13 mouse cellular contexts compared by ENCODE assay signal in the genomic region with DNA sequence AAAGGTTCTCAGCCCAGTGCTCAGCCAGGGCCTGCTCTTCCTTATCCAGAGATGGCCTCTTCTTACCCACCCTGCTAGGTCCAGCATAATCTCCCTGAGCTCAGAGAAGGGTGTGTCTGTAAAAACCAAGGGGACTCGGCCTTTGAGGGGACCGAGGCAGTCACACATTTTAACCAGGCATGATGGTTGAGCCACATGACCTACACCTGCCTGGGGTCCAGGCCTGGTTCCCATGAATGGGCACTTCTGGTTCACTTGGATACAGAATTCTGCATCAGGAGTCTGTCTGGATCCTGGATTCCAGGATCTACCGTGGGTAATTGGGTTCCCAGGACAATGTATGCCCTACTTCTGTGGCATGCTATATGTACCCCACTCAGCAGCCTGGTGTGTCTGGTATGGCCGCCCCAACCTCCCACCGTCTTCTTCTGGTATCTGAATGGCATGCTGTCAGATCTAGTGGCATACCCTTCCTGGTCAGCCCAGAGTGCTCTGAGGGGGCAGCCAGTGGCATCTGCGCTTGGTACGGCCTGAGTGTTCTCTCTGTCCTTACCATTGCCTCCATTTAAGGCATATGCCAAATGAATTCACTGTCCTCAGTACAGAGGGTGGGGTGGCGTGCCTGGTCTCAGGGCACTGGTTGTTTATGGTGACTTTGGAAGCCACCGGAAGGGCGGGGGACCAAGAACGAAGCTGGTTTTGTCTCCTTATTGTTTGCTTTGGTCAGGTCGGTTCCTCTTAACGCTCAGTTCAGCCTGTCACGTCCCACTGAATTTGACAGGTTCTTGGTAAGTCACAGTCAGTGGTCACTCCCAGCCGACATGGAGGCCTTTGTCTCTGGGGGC. TPM values are rescaled to one million over a fixed set of nuclear protein-coding genes. Genes with fewer than 3 reads are reported as not detected.
DNase-seq lines count a peak whose midpoint lies in the region; ATAC-seq and TF ChIP-seq lines count a peak whose summit lies in the region.
"Had no signal": no experiment of that assay in that cellular context is flagged by ENCODE, and none has a peak within 500 bp of the region (broad histone marks: within the 10 kb centered on the region; RNA-seq: fewer than 3 reads in every experiment).

No protein-coding gene starts in this region.

- ATAC-seq in liver, embryonic 15.5 days (ENCODE audit: insufficient read depth), result no peak
- no peak for ATAC-seq in liver, embryonic 12.5 days
- ATAC-seq in lung, postnatal 0 days, result peak; percentile 11
- no peak for ATAC-seq in stomach, postnatal 0 days (ENCODE audit: low FRiP score, low TSS enrichment)
- ATAC-seq in hindbrain, embryonic 12.5 days (ENCODE audit: low FRiP score), result no peak

- no peaks in the 10 kb centered on the region for H3K27me3 ChIP-seq in liver, embryonic 15.5 days
- H3K27me3 ChIP-seq in liver, embryonic 12.5 days (replicated peaks), result peaks cover 16% of the 10 kb centered on the region
- H3K27me3 ChIP-seq in lung, postnatal 0 days (replicated peaks; ENCODE audit: insufficient read depth, low read length), result no peaks in the 10 kb centered on the region
- H3K27me3 ChIP-seq in stomach, postnatal 0 days (ENCODE audit: control insufficient read depth, insufficient read depth, low read length), result no peaks in the 10 kb centered on the region
- H3K27me3 ChIP-seq in hindbrain, embryonic 12.5 days, result no peaks in the 10 kb centered on the region; the same call in 1 of the 2 replicates
- H3K27me3 ChIP-seq: hindbrain, embryonic 15.5 days had no signal

- H3K4me1 ChIP-seq in liver, embryonic 15.5 days (replicated peaks), result peaks cover 19% of the 10 kb centered on the region
- H3K4me1 ChIP-seq in liver, embryonic 12.5 days, result peaks cover 24% of the 10 kb centered on the region
- peaks cover 39% of the 10 kb centered on the region for H3K4me1 ChIP-seq in lung, postnatal 0 days (ENCODE audit: insufficient read depth, low read depth, low read length)
- peaks cover 16% of the 10 kb centered on the region for H3K4me1 ChIP-seq in stomach, postnatal 0 days (replicated peaks; ENCODE audit: control insufficient read depth, insufficient read depth)
- H3K4me1 ChIP-seq in hindbrain, embryonic 12.5 days, result peaks cover 12% of the 10 kb centered on the region

- H3K27ac ChIP-seq in liver, embryonic 15.5 days (replicated peaks), result 0 out of 2 replicates have a peak overlapping the region, but pooled peaks have one; percentile 4
- no peak overlapping the region for H3K27ac ChIP-seq in liver, embryonic 12.5 days
- peak overlapping the region; percentile 94 for H3K27ac ChIP-seq in lung, postnatal 0 days (ENCODE audit: low read length)
- H3K27ac ChIP-seq in stomach, postnatal 0 days (replicated peaks), result peak overlapping the region; percentile 87
- H3K27ac ChIP-seq in hindbrain, embryonic 12.5 days, result no peak overlapping the region
- H3K27ac ChIP-seq: hindbrain, embryonic 15.5 days; limb, embryonic 12.5 days had no signal

- no peaks in the 10 kb centered on the region for H3K36me3 ChIP-seq in liver, embryonic 15.5 days (replicated peaks)
- no peaks in the 10 kb centered on the region for H3K36me3 ChIP-seq in liver, embryonic 12.5 days
- no peaks in the 10 kb centered on the region for H3K36me3 ChIP-seq in lung, postnatal 0 days (ENCODE audit: insufficient read depth, low read length)
- H3K36me3 ChIP-seq in stomach, postnatal 0 days (ENCODE audit: control insufficient read depth, insufficient read depth, low read length), result no peaks in the 10 kb centered on the region
- no peaks in the 10 kb centered on the region for H3K36me3 ChIP-seq in hindbrain, embryonic 12.5 days
- H3K36me3 ChIP-seq: hindbrain, embryonic 15.5 days; limb, embryonic 12.5 days had no signal

- no peak overlapping the region for H3K4me3 ChIP-seq in liver, embryonic 15.5 days (replicated peaks)
- H3K4me3 ChIP-seq in liver, embryonic 12.5 days, result no peak overlapping the region
- no peak overlapping the region for H3K4me3 ChIP-seq in lung, postnatal 0 days (ENCODE audit: low read depth, low read length)
- H3K4me3 ChIP-seq in stomach, postnatal 0 days (ENCODE audit: low read depth, low read length), result no peak overlapping the region
- no peak overlapping the region for H3K4me3 ChIP-seq in hindbrain, embryonic 12.5 days
- H3K4me3 ChIP-seq: hindbrain, embryonic 15.5 days; limb, embryonic 12.5 days had no signal

- no peak overlapping the region for H3K4me2 ChIP-seq in liver, embryonic 15.5 days
- no peak overlapping the region for H3K4me2 ChIP-seq in liver, embryonic 12.5 days
- no peak overlapping the region for H3K4me2 ChIP-seq in lung, postnatal 0 days (replicated peaks; ENCODE audit: low read depth, low read length)
- no peak overlapping the region for H3K4me2 ChIP-seq in stomach, postnatal 0 days (replicated peaks; ENCODE audit: low read depth)
- H3K4me2 ChIP-seq in hindbrain, embryonic 12.5 days (replicated peaks), result no peak overlapping the region
- H3K4me2 ChIP-seq: hindbrain, embryonic 15.5 days; limb, embryonic 12.5 days had no signal

- TF ChIP-seq EP300 in lung, postnatal 0 days (IDR thresholded peaks at IDR 0.05), result peak; percentile 84
- TF ChIP-seq EP300 in stomach, postnatal 0 days (optimal IDR thresholded peaks at IDR 0.05), result no peak

- H3K9me3 ChIP-seq in liver, embryonic 15.5 days (replicated peaks), result no peaks in the 10 kb centered on the region
- no peaks in the 10 kb centered on the region for H3K9me3 ChIP-seq in liver, embryonic 12.5 days (replicated peaks)
- H3K9me3 ChIP-seq in lung, postnatal 0 days (ENCODE audit: low read length), result no peaks in the 10 kb centered on the region
- H3K9me3 ChIP-seq in stomach, postnatal 0 days (ENCODE audit: control insufficient read depth, low read length), result no peaks in the 10 kb centered on the region
- no peaks in the 10 kb centered on the region for H3K9me3 ChIP-seq in hindbrain, embryonic 12.5 days (replicated peaks)
- H3K9me3 ChIP-seq: hindbrain, embryonic 15.5 days; limb, embryonic 12.5 days had no signal

- no peak for TF ChIP-seq CTCF in lung, postnatal 0 days (IDR thresholded peaks at IDR 0.05)
- no peak for TF ChIP-seq CTCF in stomach, postnatal 0 days (IDR thresholded peaks at IDR 0.05; ENCODE audit: low read depth)

- WGBS in liver, embryonic 15.5 days (ENCODE audit: insufficient replicate concordance), result 57% methylated on average over 15 of the region's 15 CpGs
- 57% methylated on average over 15 of the region's 15 CpGs for WGBS in liver, embryonic 12.5 days (ENCODE audit: insufficient replicate concordance)
- WGBS in lung, postnatal 0 days, result 66% methylated on average over 15 of the region's 15 CpGs
- 77% methylated on average over 15 of the region's 15 CpGs for WGBS in stomach, postnatal 0 days
- WGBS in hindbrain, embryonic 12.5 days, result 72% methylated on average over 15 of the region's 15 CpGs

- no peak overlapping the region for H3K9ac ChIP-seq in liver, embryonic 15.5 days
- no peak overlapping the region for H3K9ac ChIP-seq in liver, embryonic 12.5 days
- H3K9ac ChIP-seq in lung, postnatal 0 days (replicated peaks; ENCODE audit: low read depth), result no peak overlapping the region
- no peak overlapping the region for H3K9ac ChIP-seq in stomach, postnatal 0 days (ENCODE audit: low read length)
- H3K9ac ChIP-seq in hindbrain, embryonic 12.5 days, result no peak overlapping the region
- H3K9ac ChIP-seq: hindbrain, embryonic 15.5 days; limb, embryonic 12.5 days had no signal

- DNase-seq in heart, adult 11 months, result peak; percentile 95
- DNase-seq in heart, postnatal 4 days, result no peak
- DNase-seq in lung, postnatal 0 days (ENCODE audit: low spot score), result peak; percentile 77
- DNase-seq in stomach, postnatal 0 days (ENCODE audit: low spot score), result no peak
- no peak for DNase-seq in cerebellum, postnatal 25 days
- DNase-seq: B cell, adult 2 months; midbrain, embryonic 14.5 days; right cerebral cortex, postnatal 25 days had no signal

RNA-seq across cellular contexts. Expression of a gene that starts 1.4 kb away (rescaled TPM):
- 10 to 100 TPM; 10.1 to 11.2 TPM for total RNA-seq in heart, postnatal 4 days (2021)
- 0.43 and 0.44 TPM in 2 replicates for polyA plus RNA-seq in liver, embryonic 15.5 days (2015; fragmentation: Nextera tagmentation; extraction: Ambion mirVana)
- 0.11 and 0.16 TPM in 2 replicates for polyA plus RNA-seq in liver, embryonic 12.5 days (2016; fragmentation: Nextera tagmentation; extraction: Ambion mirVana)
- polyA plus RNA-seq in lung, postnatal 0 days (2015; fragmentation: Nextera tagmentation; extraction: Ambion mirVana), result 19.6 and 26.3 TPM in 2 replicates
- 63.0 and 75.8 TPM in 2 replicates for polyA plus RNA-seq in stomach, postnatal 0 days (2015; fragmentation: Nextera tagmentation; extraction: Ambion mirVana)
- polyA plus RNA-seq in hindbrain, embryonic 12.5 days (2016; fragmentation: Nextera tagmentation; extraction: Ambion mirVana), result 0.14 and 0.21 TPM in 2 replicates
- polyA plus RNA-seq: midbrain, embryonic 14.5 days had no signal

RNA-seq across cellular contexts. Expression of a gene that starts 39.5 kb away (rescaled TPM):
- 1 to 10 TPM; 9.3 to 10.0 TPM for total RNA-seq in heart, postnatal 4 days (2021)
- polyA plus RNA-seq in liver, embryonic 15.5 days (2015; fragmentation: Nextera tagmentation; extraction: Ambion mirVana), result 1.7 TPM in 2 replicates
- 6.0 and 6.1 TPM in 2 replicates for polyA plus RNA-seq in liver, embryonic 12.5 days (2016; fragmentation: Nextera tagmentation; extraction: Ambion mirVana)
- 430 and 463 TPM in 2 replicates for polyA plus RNA-seq in lung, postnatal 0 days (2015; fragmentation: Nextera tagmentation; extraction: Ambion mirVana)
- 191 and 207 TPM in 2 replicates for polyA plus RNA-seq in stomach, postnatal 0 days (2015; fragmentation: Nextera tagmentation; extraction: Ambion mirVana)
- polyA plus RNA-seq in hindbrain, embryonic 12.5 days (2016; fragmentation: Nextera tagmentation; extraction: Ambion mirVana), result 8.8 and 10.5 TPM in 2 replicates

Comparison
In these comparisons a context has a peak if more than half of its experiments do, and no peak if none do; other contexts are left out.
1. DNase-seq: peak in heart, adult 11 months (single experiment) and lung, postnatal 0 days (single experiment); none in heart, postnatal 4 days (single experiment), stomach, postnatal 0 days (single experiment) and cerebellum, postnatal 25 days (0 of 2).
2. H3K27ac ChIP-seq: peak in liver, embryonic 15.5 days (single experiment), lung, postnatal 0 days (single experiment) and stomach, postnatal 0 days (single experiment); none in liver, embryonic 12.5 days (single experiment) and hindbrain, embryonic 12.5 days (single experiment).
3. RNA of a gene that starts 1.4 kb away (polyA plus RNA-seq): 63.0 to 75.8 TPM in stomach, postnatal 0 days and 19.6 to 26.3 TPM in lung, postnatal 0 days; 0.43 to 0.44 TPM in liver, embryonic 15.5 days, 0.14 to 0.21 TPM in hindbrain, embryonic 12.5 days and 0.11 to 0.16 TPM in liver, embryonic 12.5 days; every median in the first group is over 10 times any median in the second.
4. RNA of a gene that starts 39.5 kb away (polyA plus RNA-seq): 430 to 463 TPM in lung, postnatal 0 days and 191 to 207 TPM in stomach, postnatal 0 days; 8.8 to 10.5 TPM in hindbrain, embryonic 12.5 days, 6.0 to 6.1 TPM in liver, embryonic 12.5 days and 1.7 TPM in liver, embryonic 15.5 days; every median in the first group is over 10 times any median in the second.